14 mouse cellular contexts compared by ENCODE assay signal in the genomic region with DNA sequence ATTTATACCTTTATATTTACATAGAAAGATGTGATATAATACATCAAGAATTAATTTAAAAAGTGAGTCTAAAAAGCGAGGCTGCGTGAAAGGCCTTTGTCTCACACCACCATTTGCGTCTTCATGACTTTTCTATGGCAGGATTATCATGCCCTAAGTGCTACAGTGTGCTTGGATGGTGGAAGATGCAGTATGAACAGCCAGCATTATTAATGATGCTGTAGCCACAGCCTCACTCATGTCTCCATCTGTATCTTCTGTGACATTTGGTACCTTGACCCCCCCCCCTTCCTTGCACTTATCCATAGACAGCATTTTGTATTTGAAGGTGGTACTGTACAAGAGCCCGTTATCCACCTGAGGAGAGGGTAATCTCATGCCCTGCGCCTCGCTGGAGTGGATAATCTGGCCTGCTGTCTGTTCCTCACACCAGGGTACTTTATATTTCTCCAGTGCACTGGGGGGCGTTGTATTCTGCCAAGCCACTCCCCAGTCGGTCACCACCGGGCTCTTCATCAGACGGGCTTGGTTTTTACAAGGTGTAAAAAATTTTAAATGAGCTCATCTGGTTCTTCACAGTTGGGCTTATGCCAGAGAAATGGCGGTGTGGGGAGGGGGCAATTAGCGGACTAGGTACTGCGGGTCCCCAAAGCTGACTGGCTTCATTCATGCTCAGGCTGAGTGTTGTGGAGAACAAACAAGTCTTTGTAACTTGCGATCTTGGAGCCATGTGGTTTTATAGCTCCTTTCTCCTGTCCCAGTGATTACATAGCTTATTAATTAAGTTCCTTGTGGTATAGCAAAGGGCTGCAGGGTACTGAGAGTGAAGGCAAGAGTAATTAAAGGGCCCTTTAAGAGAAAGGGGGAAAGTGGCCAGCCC.
DNase-seq lines count a peak whose midpoint lies in the region; ATAC-seq and TF ChIP-seq lines count a peak whose summit lies in the region.
"Had no signal": no experiment of that assay in that cellular context is flagged by ENCODE, and none has a peak within 500 bp of the region (broad histone marks: within the 10 kb centered on the region; RNA-seq: fewer than 3 reads in every experiment).

No protein-coding gene starts in this region.

- 0 out of 2 replicates have a peak, but pooled peaks have one; percentile 3 for TF ChIP-seq CTCF in hindbrain, postnatal 0 days (IDR thresholded peaks at IDR 0.05; ENCODE audit: low read depth)
- TF ChIP-seq CTCF in liver, postnatal 0 days (IDR thresholded peaks at IDR 0.05; ENCODE audit: low read depth) = no peak

- no peak overlapping the region for H3K4me2 ChIP-seq in kidney, embryonic 15.5 days
- H3K4me2 ChIP-seq in forebrain, embryonic 11.5 days (ENCODE audit: low read depth, low read length, severe bottlenecking) = peak overlapping the region; percentile 5; the same call in 1 of the 2 replicates
- H3K4me2 ChIP-seq in hindbrain, postnatal 0 days (ENCODE audit: low read depth, low read length) = no peak overlapping the region
- no peak overlapping the region for H3K4me2 ChIP-seq in midbrain, embryonic 16.5 days (ENCODE audit: low read length)
- no peak overlapping the region for H3K4me2 ChIP-seq in liver, postnatal 0 days (ENCODE audit: low read depth, low read length)
- H3K4me2 ChIP-seq: liver, embryonic 15.5 days had no signal

- H3K4me3 ChIP-seq in kidney, embryonic 15.5 days (replicated peaks) = no peak overlapping the region
- H3K4me3 ChIP-seq in forebrain, embryonic 11.5 days (ENCODE audit: low read depth, low read length) = no peak overlapping the region
- no peak overlapping the region for H3K4me3 ChIP-seq in hindbrain, postnatal 0 days (ENCODE audit: low read length)
- no peak overlapping the region for H3K4me3 ChIP-seq in midbrain, embryonic 16.5 days (ENCODE audit: low read depth, low read length)
- H3K4me3 ChIP-seq in liver, postnatal 0 days (ENCODE audit: low read depth, low read length) = no peak overlapping the region
- H3K4me3 ChIP-seq: gastrocnemius, adult 2 months; liver, embryonic 15.5 days had no signal

- 64% methylated on average over 14 of the region's 14 CpGs for WGBS in kidney, embryonic 15.5 days
- WGBS in forebrain, embryonic 11.5 days = 45% methylated on average over 14 of the region's 14 CpGs
- 52% methylated on average over 14 of the region's 14 CpGs for WGBS in hindbrain, postnatal 0 days
- WGBS in midbrain, embryonic 16.5 days = 62% methylated on average over 14 of the region's 14 CpGs
- WGBS in liver, postnatal 0 days (ENCODE audit: insufficient replicate concordance) = 76% methylated on average over 14 of the region's 14 CpGs

- H3K27ac ChIP-seq in kidney, embryonic 15.5 days = no peak overlapping the region
- H3K27ac ChIP-seq in forebrain, embryonic 11.5 days (ENCODE audit: low read depth, low read length) = 0 out of 2 replicates have a peak overlapping the region, but pooled peaks have one; percentile 44
- no peak overlapping the region for H3K27ac ChIP-seq in hindbrain, postnatal 0 days
- H3K27ac ChIP-seq in midbrain, embryonic 16.5 days (ENCODE audit: low read length) = no peak overlapping the region
- H3K27ac ChIP-seq in liver, postnatal 0 days (ENCODE audit: low read depth) = no peak overlapping the region
- H3K27ac ChIP-seq: gastrocnemius, adult 2 months; liver, embryonic 15.5 days had no signal

- peaks cover 4% of the 10 kb centered on the region; the same call in 1 of the 2 replicates for H3K36me3 ChIP-seq in kidney, embryonic 15.5 days
- no peaks in the 10 kb centered on the region for H3K36me3 ChIP-seq in forebrain, embryonic 11.5 days (ENCODE audit: control insufficient read depth, insufficient read depth, low read length)
- no peaks in the 10 kb centered on the region for H3K36me3 ChIP-seq in hindbrain, postnatal 0 days (ENCODE audit: insufficient read depth, low read length)
- no peaks in the 10 kb centered on the region for H3K36me3 ChIP-seq in midbrain, embryonic 16.5 days (ENCODE audit: control insufficient read depth, insufficient read depth, low read length)
- H3K36me3 ChIP-seq in liver, postnatal 0 days (replicated peaks; ENCODE audit: insufficient read depth, low read length) = no peaks in the 10 kb centered on the region
- H3K36me3 ChIP-seq: liver, embryonic 15.5 days had no signal

- H3K4me1 ChIP-seq in kidney, embryonic 15.5 days = peaks cover 21% of the 10 kb centered on the region
- peaks cover 10% of the 10 kb centered on the region; the same call in 1 of the 2 replicates for H3K4me1 ChIP-seq in forebrain, embryonic 11.5 days (replicated peaks; ENCODE audit: control insufficient read depth, insufficient read depth, low read length)
- no peaks in the 10 kb centered on the region for H3K4me1 ChIP-seq in hindbrain, postnatal 0 days (ENCODE audit: insufficient read depth, low read length)
- 0 out of 2 replicates have a peak, but pooled peaks cover 2% of the 10 kb centered on the region for H3K4me1 ChIP-seq in midbrain, embryonic 16.5 days (ENCODE audit: control insufficient read depth, insufficient read depth, low read length)
- no peaks in the 10 kb centered on the region for H3K4me1 ChIP-seq in liver, postnatal 0 days (ENCODE audit: insufficient read depth)
- H3K4me1 ChIP-seq: liver, embryonic 15.5 days had no signal

- H3K9me3 ChIP-seq in kidney, embryonic 15.5 days (replicated peaks) = no peaks in the 10 kb centered on the region
- no peaks in the 10 kb centered on the region for H3K9me3 ChIP-seq in forebrain, embryonic 11.5 days (ENCODE audit: control insufficient read depth, low read length)
- no peaks in the 10 kb centered on the region for H3K9me3 ChIP-seq in hindbrain, postnatal 0 days (ENCODE audit: low read length)
- no peaks in the 10 kb centered on the region for H3K9me3 ChIP-seq in midbrain, embryonic 16.5 days (replicated peaks; ENCODE audit: control insufficient read depth, low read length, poor library complexity, severe bottlenecking)
- no peaks in the 10 kb centered on the region for H3K9me3 ChIP-seq in liver, postnatal 0 days (ENCODE audit: low read length)
- H3K9me3 ChIP-seq: liver, embryonic 15.5 days had no signal

- TF ChIP-seq EP300 in liver, postnatal 0 days (IDR thresholded peaks at IDR 0.05; ENCODE audit: low read depth) = no peak

- no peak overlapping the region for H3K9ac ChIP-seq in kidney, embryonic 15.5 days
- no peak overlapping the region for H3K9ac ChIP-seq in forebrain, embryonic 11.5 days (ENCODE audit: low read length)
- H3K9ac ChIP-seq in hindbrain, postnatal 0 days (replicated peaks; ENCODE audit: low read length) = no peak overlapping the region
- H3K9ac ChIP-seq in midbrain, embryonic 16.5 days (ENCODE audit: low read depth, low read length) = no peak overlapping the region
- no peak overlapping the region for H3K9ac ChIP-seq in liver, postnatal 0 days (replicated peaks)
- H3K9ac ChIP-seq: liver, embryonic 15.5 days had no signal

- DNase-seq in kidney, adult 18-20 months = no peak
- peak; percentile 85 for DNase-seq in forebrain, embryonic 11.5 days (ENCODE audit: low spot score)
- DNase-seq in hindbrain, postnatal 0 days (ENCODE audit: low spot score) = peak; percentile 45
- no peak for DNase-seq in liver, postnatal 0 days
- no peak for DNase-seq in B cell, adult 2 months
- DNase-seq: cerebellum, postnatal 36 days; gastrocnemius, adult 2 months; heart, postnatal 10 days; thymus, adult 18-20 months had no signal

- no peaks in the 10 kb centered on the region for H3K27me3 ChIP-seq in kidney, embryonic 15.5 days
- no peaks in the 10 kb centered on the region for H3K27me3 ChIP-seq in forebrain, embryonic 11.5 days (ENCODE audit: control insufficient read depth, insufficient read depth, low read length)
- H3K27me3 ChIP-seq in hindbrain, postnatal 0 days (ENCODE audit: insufficient read depth, low read length) = no peaks in the 10 kb centered on the region
- no peaks in the 10 kb centered on the region for H3K27me3 ChIP-seq in midbrain, embryonic 16.5 days (ENCODE audit: control insufficient read depth, insufficient read depth, low read depth, low read length)
- H3K27me3 ChIP-seq in liver, postnatal 0 days (ENCODE audit: insufficient read depth, low read length) = no peaks in the 10 kb centered on the region
- H3K27me3 ChIP-seq: CH12.LX; liver, embryonic 15.5 days had no signal

- ATAC-seq in kidney, embryonic 15.5 days (replicated peaks; ENCODE audit: low FRiP score) = peak; percentile 61; the same call in 1 of the 2 replicates
- ATAC-seq in forebrain, embryonic 11.5 days (replicated peaks; ENCODE audit: low FRiP score) = peak; percentile 95
- peak; percentile 81 for ATAC-seq in hindbrain, postnatal 0 days
- peak; percentile 52; the same call in 1 of the 2 replicates for ATAC-seq in midbrain, embryonic 16.5 days
- no peak for ATAC-seq in frontal cortex, adult (ENCODE audit: low TSS enrichment)
- no peak for ATAC-seq in liver, postnatal 0 days

Comparison
In these comparisons a context has a peak if more than half of its experiments do, and no peak if none do; other contexts are left out.
1. ATAC-seq: peak in kidney, embryonic 15.5 days (single experiment), forebrain, embryonic 11.5 days (single experiment), hindbrain, postnatal 0 days (single experiment) and midbrain, embryonic 16.5 days (single experiment); none in frontal cortex, adult (single experiment) and liver, postnatal 0 days (single experiment).
2. DNase-seq: peak in forebrain, embryonic 11.5 days (single experiment) and hindbrain, postnatal 0 days (single experiment); none in kidney, adult 18-20 months (single experiment), liver, postnatal 0 days (single experiment) and B cell, adult 2 months (0 of 2).